Mouse (Mus musculus) cerebellum, adult 2 months (tissue): ENCODE measurements at regions not wholly inside any gene's neighbourhood (a gene's known extent, or its start where the extent isn't known, plus 50 kb on each side); places are given as distances from the start of the nearest gene placed in this dataset.

Source experiments
- CTCF ChIP-seq: fragments of 200-500 bp; IDR thresholded peaks from 2 replicates; pipeline ENCODE4 v1.5.1; 2011; ENCODE audit warnings: low read depth, mild to moderate bottlenecking, control low read depth, low read length, moderate library complexity, borderline replicate concordance; ENCODE audit not compliant: insufficient read depth
- POLR2A ChIP-seq: fragments of 200-500 bp; IDR thresholded peaks from 2 replicates; pipeline ENCODE4 v1.6.1; 2011; ENCODE audit warnings: low read length, control low read depth, borderline replicate concordance; ENCODE audit not compliant: insufficient read depth

DNA sequence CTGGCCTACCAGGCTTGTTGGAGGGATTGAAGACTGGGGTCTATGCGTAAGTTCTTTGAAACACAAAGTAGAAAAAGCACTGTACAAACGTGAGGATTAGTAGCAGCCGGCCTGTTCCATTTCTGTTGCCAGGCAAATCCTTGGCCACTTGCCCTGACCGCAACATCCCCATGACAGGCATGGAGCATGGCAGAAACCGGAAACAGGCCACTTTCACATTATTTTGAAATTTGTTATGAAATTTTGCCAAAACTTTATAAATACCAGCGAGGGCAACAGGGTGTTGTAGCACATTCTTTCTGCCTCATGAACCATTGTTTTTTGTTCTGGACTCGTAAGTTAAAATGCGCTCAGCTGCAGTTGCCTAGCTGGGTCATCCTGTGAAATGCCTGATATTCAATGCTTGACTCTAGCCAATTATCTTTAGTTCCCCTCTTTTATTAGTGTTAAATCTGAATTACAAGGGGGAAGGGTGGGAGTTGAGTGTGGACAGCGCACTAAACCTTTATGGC is 455.8 kb upstream of the Nr2f2 start:
- TF ChIP-seq CTCF (no peak), POLR2A (no peak)
